8 mouse cellular contexts compared by ENCODE assay signal in the genomic region with DNA sequence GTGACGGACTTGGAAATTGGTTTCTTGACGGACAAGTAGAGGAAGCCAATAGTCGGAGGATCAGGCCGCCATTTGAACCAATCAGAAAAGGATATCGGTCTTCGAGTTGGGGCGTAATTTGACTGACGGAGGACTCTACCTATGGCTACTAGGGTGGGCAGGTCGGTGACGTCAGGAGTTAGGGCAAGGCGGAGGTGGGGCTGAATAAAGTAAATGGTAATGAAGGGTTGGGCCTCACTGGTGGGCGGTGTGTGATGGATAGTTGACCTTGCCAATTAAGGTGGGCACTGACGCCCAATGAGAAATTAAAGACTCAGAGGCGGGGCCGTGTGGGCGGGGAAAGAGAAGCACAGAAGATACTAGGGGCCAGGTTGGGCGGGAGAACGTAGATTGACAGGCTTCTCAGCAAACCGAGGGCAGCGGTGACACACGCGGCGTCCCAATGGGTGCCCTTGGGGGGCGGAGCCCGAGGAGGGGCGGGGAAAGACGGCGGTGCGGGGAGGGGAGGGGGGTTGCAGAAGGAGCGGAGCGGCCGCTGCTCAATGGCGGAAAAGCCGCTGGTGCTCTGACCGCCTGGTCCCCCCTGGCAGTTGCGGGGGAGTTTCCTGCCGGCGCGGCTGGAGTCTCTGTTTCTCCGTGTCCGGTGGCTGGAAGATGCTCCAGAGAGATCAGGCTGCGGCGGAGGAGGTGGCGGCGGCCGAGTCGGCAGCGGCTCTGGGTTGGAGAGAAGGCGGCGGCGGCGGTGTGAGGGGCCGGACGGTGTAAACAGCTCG. TPM values are rescaled to one million over a fixed set of nuclear protein-coding genes. Genes with fewer than 3 reads are reported as not detected.
DNase-seq lines count a peak whose midpoint lies in the region; ATAC-seq lines count a peak whose summit lies in the region.

No protein-coding gene starts in this region.

- peak; percentile 78 for ATAC-seq in megakaryocyte progenitor cell, adult 5-6 weeks (replicated peaks; ENCODE audit: poor library complexity)

- DNase-seq in adipocyte (ENCODE audit: low spot score): peak; percentile 100
- DNase-seq in embryo, embryonic 10 days (ENCODE audit: low spot score): peak; percentile 99
- DNase-seq in gastrocnemius, postnatal 10 days: peak; percentile 99
- DNase-seq in induced T-regulatory cell, adult 2 months (ENCODE audit: low read depth): peak; percentile 100
- DNase-seq in left cerebral cortex, adult 9 months (ENCODE audit: low spot score in 2 of 2): peak; percentile 100
- DNase-seq in right cerebral cortex, postnatal 14 days: peak; percentile 100
- peak; percentile 99 to 100 for DNase-seq in urinary bladder, postnatal 36 days (ENCODE audit: low spot score in 2 of 2)

RNA-seq across cellular contexts. Expression of a gene that starts 1.1 kb away (rescaled TPM):
- total RNA-seq in gastrocnemius, postnatal 10 days (2021): 100 to 1,000 TPM; 139 to 151 TPM
- 46.0 and 48.4 TPM in 2 replicates for total RNA-seq in megakaryocyte progenitor cell, adult 5-6 weeks (2015)
- 51.4 and 59.9 TPM in 2 replicates for total RNA-seq in megakaryocyte progenitor cell, adult 5-6 weeks (2017)

Comparison
In these comparisons a context has a peak if more than half of its experiments do, and no peak if none do; other contexts are left out.
1. Peak in every context shown above with its lines: DNase-seq and ATAC-seq.